Mouse (Mus musculus) ES-Bruce4 (cell line): ENCODE results near the gene Triobp.

Experiments
- CTCF ChIP-seq: IDR thresholded peaks from one replicate; pipeline ENCODE4 v1.8.1; 2011; ENCODE audit warnings: low read depth, low read length
- EP300 ChIP-seq: IDR thresholded peaks from 2 replicates; pipeline ENCODE4 v1.6.1; 2011; ENCODE audit warnings: low read depth, low read length; ENCODE audit not compliant: insufficient read depth
- POLR2A ChIP-seq: IDR thresholded peaks from one replicate; pipeline ENCODE4 v1.8.1; 2011; ENCODE audit warnings: low read length; ENCODE audit not compliant: insufficient read depth

DNA sequence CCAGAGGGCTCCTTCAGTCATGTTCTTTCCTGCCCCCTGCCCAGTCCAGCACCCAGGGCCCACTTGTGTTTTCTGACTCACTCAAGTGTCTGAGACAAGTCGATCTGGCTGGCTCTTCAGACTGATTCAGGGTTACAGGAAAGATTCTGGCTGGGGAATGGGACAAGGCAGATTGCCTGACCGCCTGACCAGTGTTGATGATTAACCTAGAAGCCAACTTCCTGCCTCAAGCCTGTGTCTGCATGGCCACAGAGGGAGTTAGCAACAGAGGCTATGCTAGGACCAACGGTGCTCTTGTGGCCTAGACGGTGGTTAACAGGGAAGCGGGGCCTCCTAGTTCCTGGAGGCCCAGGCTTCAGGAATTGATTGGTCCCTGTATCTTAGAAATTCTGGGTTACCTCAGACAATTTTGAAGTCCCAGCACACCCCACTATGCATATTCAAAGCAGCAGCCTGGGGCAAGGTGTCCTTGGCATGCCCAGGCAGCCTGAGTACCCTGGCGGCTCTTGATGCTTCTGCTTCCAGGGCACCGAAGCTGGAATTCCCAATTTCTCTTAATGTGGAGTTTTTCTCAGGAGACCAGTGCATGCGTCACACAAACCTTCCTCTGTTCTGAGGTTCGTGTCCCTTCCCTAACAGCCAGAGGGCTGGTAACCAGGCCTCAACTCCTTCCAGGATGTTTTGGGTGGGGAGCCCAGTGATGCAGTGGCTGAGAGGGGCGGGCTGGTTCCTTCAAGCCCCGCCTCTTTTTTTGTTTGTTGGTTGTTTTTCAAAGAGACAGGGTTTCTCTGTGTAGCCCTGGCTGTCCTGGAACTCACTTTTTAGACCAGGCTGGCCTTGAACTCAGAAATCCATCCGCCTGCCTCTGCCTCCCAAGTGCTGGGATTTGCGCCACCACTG, 104.2 kb downstream of the Triobp start:
- TF ChIP-seq CTCF, result no peak
- TF ChIP-seq POLR2A, result no peak
- TF ChIP-seq EP300, result no peak
